Mouse (Mus musculus) testis, adult 2 months (tissue): ENCODE measurements around the gene Cyb561d1.

Experiments used
- CTCF ChIP-seq: fragments of 200-500 bp; IDR thresholded peaks from 2 replicates; pipeline ENCODE4 v1.5.1; 2012; ENCODE audit warnings: low read depth, mild to moderate bottlenecking, inconsistent platforms, low read length, moderate library complexity; ENCODE audit not compliant: control insufficient read depth, insufficient read depth, insufficient replicate concordance
- POLR2A ChIP-seq: fragments of 200-500 bp; IDR thresholded peaks from 2 replicates; pipeline ENCODE4 v1.6.1; 2012; ENCODE audit warnings: low read depth, mild to moderate bottlenecking, inconsistent platforms, low read length, moderate library complexity; ENCODE audit not compliant: control insufficient read depth

GRCm38 (mm10) chr3:108205601-108206000 is 4.6 kb upstream of the Cyb561d1 start:
- no peak for TF ChIP-seq CTCF
- no peak for TF ChIP-seq POLR2A
